Mouse (Mus musculus) urinary bladder, postnatal 10 days (tissue): Measurements from ENCODE around the gene Snapc1.
A peak's percentile ranks its signal among the peaks of the same experiment; 100 is the strongest.

Experiments
- DNase-seq: peaks from one replicate; pipeline ENCODE4 v3.0.0; 2022; ENCODE audit warnings: low spot score

The Snapc1 gene

GRCm38 (mm10) chr12:73964291-73965281 lies at the start of gene Snapc1:
Gene Snapc1 (plus strand): TSS chr12:73964481.
- peak; percentile 88 for DNase-seq

DNA sequence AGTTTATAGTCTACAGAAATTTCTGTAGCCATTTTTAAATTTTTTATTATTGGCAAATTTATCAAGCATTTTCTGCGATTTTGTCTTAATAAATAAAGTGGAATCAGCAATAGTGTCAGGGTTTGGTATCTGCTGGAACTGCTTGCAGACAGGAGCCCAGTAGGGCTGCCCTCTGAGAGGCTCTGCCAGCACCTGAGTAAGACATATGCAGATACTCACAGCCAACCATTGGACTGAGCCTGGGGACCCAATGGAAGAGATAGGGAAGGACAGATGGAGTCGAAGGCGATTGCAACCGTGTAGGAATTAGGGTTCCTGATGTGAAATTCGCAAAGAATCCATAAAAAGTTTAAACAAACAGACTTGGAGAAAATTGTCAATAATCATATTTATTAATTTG lies 45.8 kb upstream of the Snapc1 start:
- no peak for DNase-seq

DNA sequence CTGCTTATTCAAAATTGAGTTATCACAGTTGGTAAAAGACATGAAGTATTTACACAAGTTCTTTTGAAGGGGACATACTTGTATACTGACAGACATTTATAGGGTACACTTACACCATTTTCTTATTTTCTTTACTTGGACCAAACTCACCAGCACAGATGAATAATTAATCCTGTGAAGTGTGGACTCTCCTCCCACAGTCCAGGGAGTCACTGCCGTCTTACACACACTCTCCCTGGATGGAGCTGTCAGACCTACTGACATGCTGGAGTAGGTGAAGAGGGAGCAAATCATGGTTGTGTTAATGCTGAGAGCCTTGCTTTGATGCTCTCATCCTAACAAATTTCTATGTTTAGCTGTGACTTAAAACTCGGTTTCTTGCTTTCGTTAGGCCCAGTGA lies 34.0 kb upstream of the Snapc1 start:
- no peak for DNase-seq

DNA sequence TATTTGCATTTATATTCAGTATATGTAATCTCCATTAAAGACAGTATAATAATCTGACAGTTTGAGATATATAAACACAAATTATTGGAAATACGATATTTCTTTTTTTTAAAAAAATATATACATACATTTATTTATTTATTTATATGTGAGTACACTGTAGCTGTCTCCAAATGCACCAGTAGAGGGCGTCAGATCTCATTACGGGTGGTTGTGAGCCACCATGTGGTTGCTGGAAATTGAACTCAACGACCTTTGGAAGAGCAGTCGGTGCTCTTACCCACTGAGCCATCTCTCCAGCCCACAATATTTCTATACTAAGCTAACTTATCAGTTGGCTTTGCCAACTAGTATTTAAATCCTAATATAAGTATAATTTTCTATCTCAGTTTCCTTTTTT lies 33.0 kb upstream of the Snapc1 start:
- no peak for DNase-seq

GRCm38 (mm10) chr12:73934528-73934927 lies 29.8 kb upstream of the Snapc1 start:
- DNase-seq = no peak

DNA sequence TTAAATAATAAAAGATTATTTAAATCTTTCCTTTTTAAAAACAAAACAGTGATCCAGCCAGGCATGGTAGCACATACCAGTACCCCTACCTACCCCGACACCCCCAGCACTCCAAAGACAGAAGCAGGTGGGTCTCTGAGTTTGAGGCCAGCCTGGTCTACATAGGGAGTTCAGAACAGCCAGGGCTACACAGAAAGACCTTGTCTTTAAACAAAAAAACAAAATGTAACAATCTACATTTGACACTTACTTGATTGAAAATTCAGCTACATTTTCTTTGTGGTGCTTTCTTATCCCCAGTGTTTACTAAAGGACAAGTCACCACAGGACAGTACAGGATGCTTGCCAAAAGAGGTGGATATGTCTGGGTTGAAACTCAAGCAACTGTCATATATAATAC lies 26.9 kb upstream of the Snapc1 start, which contains the start of gene Gm49321:
TSS of gene Gm49321 (plus strand) at position 301 of the 400 bp plus-strand sequence.
- no peak for DNase-seq

- DNase-seq = no peak
These were observed 24.7 kb upstream of the Snapc1 start for GRCm38 (mm10) chr12:73939542-73939941.

GRCm38 (mm10) chr12:73948415-73948814 lies 15.9 kb upstream of the Snapc1 start:
- no peak for DNase-seq

- DNase-seq = no peak
These were observed 14.8 kb upstream of the Snapc1 start for GRCm38 (mm10) chr12:73949318-73950058.

GRCm38 (mm10) chr12:73952879-73953278 lies 11.4 kb upstream of the Snapc1 start:
- DNase-seq = no peak

DNA sequence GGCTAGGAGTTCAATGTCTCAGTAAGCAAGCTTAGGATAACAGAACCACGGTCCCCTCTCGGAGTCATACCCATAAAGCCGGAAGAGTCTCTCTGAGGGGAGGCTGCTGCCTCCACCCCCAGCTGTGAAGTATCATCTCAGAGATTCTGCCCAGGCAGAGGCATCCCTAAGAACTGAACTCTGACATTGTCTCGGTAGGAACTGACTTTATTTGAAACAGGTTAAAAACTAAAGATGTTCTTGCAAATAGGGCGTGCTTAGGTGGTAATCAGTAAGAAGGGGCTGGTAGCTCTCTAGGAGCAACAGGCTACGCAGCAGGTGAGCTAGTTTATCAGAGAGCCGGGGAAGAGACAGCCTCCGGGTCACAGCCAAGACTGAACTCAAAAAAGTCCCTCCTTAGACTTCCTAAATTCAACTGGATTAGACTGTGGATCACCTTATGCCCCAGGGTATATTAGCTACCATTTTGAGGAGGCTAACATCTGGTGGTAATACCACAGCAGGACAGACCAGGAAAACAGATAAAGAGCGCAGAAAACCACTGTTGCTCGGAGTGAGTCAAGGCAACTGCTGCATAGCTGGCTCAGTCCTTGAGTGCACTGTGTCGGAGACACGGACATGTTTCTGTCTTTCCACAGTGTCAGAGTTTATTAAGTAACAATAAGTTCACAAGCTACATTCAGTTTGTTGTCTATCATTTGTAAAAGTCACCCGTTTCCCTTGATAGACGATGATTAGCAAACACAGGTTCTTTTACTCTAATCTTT lies 10.7 kb upstream of the Snapc1 start:
- no peak for DNase-seq

- no peak for DNase-seq
These were observed 9.5 kb upstream of the Snapc1 start for GRCm38 (mm10) chr12:73954785-73955184.

DNA sequence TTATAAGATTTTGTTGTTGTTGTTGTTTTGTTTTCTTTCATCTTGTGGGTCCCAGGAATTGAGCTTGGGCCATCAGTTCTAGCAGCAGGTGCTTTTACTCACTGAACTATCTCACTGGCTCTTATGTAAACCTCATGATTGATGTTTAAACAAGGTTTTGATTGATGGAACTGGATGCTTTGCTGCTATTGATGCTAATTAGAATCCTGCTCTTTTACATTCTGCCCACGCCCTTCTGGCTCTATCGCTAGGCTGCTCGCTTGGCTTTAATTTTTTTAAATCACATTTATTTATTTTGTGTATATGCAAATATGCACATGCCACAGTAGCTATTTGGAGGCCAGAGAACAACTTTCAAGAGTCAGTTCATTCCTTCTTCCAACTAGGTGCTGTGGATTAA lies 6.6 kb upstream of the Snapc1 start:
- DNase-seq = no peak

- no peak for DNase-seq
These were observed 5.5 kb upstream of the Snapc1 start for GRCm38 (mm10) chr12:73958830-73959229.

- no peak for DNase-seq
These were observed 4.9 kb downstream of the Snapc1 start for GRCm38 (mm10) chr12:73969142-73969541.

DNA sequence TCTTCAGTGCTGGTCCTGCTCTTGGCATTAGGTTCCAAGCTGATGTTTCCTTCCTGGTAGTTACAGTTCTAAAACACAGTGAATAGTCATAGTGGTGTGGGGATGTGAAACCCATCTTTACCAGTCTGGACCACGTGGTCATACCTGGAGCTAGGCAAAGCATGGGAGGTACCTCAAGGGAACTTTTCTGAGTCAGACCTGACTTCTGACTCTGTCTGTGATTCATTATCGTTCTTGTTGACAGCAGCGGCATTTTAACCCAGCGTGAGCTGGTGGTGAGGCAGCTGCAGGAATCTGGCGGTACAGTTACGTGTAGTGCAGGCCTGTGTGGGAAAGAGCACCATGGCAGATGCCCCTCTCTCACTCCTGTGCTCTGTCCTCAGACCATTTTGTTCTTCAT lies 10.3 kb downstream of the Snapc1 start:
- DNase-seq = no peak

DNA sequence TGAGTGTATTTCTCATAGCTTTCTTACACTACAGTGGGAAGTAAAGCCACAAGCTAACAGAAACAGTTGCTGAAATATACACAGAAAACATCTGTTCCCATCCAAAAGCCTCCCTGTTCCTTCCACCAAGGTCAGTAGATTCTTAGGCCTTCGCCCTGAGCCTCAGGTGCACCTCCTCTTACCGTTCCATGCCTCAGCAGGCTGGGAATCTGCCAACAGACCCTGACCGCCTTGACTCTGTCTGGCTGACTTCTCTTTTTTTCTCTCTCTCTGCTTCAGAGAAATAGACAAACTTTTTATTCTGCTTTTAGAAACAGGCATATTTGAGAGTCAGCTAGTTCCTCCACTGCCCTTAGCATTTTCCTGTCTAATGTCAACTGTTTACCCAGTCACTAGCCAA lies 13.9 kb downstream of the Snapc1 start:
- DNase-seq = no peak

- no peak for DNase-seq
These were observed 15.4 kb downstream of the Snapc1 start for GRCm38 (mm10) chr12:73979667-73980066.

DNA sequence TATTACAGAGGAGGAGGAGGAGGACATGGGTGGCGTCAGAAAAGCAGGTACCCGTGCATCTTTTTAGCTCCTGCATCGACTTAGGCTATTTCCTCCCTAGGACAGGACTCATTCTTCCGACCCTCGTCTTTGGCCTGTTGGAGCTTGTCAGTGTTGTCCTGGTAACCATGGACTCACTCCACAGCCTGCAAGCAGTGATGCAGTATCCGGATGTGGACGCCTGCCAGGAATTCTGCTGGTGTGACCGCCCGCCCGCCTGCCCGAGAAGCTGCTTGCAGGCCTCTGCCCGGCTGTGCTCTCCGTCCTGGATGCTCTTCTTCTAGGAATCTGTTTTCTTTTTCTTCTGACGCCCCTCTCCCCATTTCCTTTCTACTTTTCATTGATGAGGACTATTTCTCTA lies 18.3 kb downstream of the Snapc1 start:
- no peak for DNase-seq

DNA sequence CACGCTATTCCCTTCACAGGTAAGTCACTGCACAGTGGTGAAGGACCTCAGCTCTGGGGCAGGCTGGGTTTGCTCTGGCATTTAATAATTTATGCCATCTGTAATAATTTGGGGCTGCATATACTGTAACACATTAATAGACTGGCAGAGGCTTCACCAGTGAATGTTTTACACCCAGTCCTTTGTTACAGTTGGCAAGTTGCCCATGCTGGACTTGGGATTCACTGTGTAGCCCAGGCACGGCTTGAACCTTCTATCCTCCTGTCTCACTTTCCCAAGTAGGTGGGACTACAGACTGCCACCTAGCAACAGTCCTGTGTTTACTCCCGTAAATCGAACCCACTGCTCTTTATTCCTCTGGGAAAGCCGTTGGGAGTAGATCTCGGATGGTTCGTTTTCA lies 22.0 kb downstream of the Snapc1 start:
- no peak for DNase-seq

GRCm38 (mm10) chr12:73988393-73989008 lies 24.2 kb downstream of the Snapc1 start:
- no peak for DNase-seq

DNA sequence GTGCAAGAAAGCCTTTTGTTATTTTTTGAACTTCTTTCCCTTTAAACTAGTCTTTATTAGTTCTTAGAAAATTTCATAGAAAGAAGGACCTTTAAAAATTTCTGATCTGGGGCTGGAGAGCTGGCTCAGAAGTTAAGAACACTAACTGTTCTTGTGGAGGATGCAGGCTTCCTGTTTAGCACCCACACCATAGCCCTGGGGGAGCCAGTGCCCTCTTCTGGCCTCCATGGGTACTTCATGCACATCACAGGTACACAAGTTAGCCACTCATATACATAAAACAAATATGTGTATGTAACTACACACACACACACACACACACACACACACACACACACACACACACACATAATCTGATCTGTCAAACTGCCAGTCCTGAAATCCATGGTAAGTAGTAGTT lies 25.3 kb downstream of the Snapc1 start:
- DNase-seq = no peak
